Mouse (Mus musculus): ENCODE data around the gene Ptbp3.

DNA sequence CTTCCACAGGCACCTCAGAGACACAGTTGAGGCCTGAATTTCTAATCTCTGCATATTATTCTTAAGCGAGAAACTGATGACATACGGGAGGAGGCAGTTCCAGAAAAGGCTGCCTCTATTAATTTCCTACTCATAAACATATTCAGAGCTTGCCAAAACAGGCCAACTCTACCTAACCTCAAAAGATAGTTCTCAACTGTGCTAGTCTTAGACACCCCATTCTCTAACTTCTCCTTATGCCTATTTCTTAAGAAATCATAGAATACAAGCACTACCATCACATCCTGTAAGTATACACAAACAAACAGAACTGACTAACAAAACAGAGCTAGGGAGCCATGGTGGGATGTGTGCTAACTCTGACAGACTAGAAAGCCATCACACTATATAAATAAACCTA, 4.5 kb downstream of the Ptbp3 start:
- TF ChIP-seq CTCF (IDR thresholded peaks at IDR 0.05; ENCODE audit: low read depth, low read length) (no peak), POLR2A (IDR thresholded peaks at IDR 0.05; ENCODE audit: extremely low read depth, insufficient read depth, low read length) (no peak)
